Mouse (Mus musculus): ENCODE data around the gene Tnnt3. TPM values are rescaled to one million over a fixed set of nuclear protein-coding genes. Genes with fewer than 3 reads are reported as not detected.

The Tnnt3 gene
- 10 to 100 TPM in 1 of 2 experiments, under 1 TPM in 1; 0.98 to 10.9 TPM for total RNA-seq (2021)

DNA sequence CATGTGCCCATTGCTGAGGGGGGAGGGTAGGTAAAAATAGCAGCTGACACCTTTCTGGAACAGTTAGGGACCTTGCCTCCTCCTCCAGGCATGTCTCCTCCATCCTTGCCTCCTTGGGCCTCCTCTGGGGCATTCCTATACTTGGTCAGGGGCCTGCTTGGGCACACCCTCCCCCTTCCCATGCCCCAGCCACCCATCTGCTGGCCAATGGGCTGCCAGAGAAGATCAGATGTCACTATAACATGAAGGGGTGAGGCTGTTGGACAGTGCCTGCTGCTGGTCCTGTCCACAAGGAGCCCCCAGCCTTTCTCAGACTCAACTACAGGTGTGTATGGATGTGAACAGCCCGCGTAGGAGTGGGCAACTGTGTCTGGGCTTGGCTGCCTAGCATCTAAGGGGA lies at the start of gene Tnnt3:
Gene Tnnt3 (plus strand): TSS at position 262 of the 400 bp plus-strand sequence.
- DNase-seq = no peak

DNA sequence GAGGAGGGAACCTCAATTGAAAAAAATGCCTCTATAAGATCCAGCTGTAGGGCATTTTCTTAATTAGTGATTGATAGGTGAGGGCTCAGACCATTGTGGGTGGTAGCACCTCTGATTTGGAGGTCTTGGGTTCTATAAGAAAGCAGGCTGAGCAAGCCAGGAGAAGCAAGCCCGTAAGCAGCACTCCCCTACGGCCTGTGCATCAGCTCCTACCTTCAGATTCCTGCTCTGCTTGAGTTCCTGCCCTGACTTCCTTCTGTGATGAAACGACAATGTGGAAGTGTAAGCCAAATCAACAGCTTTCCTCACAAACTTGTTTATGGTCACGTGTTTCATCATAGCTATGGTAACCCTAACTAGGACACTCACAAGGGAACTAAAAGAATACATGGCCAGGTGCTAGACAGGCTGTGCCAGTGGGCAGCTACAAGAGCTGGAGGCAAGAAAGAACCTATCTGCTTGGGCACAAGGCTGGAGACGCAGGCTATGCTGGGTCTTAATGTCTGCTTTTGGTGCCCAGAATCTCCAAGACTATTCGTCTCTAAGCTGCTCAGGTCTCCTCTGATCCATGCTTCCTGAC lies 49.5 kb upstream of the Tnnt3 start:
- no peak for DNase-seq

DNA sequence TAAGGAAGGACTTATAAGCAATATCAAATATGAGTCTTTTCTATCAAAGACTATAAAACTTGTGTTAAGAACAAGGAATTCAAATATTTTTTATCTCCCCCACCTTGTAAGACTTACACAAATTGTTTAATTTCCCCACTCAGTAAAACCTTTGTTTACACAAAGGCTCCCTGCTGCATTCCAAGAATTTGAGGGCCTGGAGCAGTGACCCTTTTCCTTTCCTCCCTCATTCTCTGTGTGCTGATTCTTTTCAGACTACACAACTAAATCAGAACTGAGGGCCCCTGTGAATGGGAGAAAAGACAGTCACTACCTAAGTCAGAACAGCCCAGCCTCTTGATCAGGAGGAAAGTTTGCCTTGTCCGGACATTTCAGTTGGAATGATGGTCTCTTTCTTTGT lies 43.9 kb upstream of the Tnnt3 start:
- no peak for DNase-seq

DNA sequence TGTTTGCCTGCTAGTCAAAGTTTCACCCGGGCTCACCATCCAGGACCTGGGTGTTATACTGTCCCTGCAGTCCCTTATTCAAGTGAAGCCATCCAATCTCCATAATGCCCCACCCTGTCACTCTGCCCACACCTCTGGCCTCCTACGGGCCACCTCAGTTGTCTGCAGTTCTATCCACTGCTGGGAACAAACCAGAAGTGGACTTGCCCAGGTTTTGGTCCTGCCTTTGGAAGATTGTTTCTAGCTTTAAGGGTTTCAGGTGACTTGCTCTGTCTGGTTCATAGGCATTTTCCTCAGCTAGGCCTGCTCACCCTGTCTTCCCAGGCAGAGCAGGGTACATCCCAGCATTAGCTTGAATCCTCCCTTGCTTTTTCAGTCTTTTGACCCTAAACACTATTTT lies 43.4 kb upstream of the Tnnt3 start:
- no peak for DNase-seq

DNA sequence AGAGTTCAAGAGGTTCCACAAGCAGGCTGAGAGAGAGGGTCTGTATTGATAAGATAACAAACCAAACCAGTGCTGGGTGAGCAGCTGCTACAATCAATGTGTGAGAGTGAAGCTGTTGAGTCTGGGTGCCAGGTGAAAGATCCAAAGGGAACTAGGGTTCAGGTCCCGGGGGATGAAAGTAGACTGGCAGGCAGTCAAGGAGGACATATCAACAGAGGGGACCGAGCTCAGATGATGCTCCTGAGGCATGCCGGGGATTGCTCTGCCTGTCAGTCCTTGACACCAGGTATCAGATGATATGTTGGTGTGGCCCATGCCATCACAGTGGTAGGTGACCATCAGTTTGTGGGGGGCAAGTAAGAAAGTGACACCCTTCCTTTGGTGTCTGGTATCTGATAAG lies 41.8 kb upstream of the Tnnt3 start:
- DNase-seq = peak; percentile 36

DNA sequence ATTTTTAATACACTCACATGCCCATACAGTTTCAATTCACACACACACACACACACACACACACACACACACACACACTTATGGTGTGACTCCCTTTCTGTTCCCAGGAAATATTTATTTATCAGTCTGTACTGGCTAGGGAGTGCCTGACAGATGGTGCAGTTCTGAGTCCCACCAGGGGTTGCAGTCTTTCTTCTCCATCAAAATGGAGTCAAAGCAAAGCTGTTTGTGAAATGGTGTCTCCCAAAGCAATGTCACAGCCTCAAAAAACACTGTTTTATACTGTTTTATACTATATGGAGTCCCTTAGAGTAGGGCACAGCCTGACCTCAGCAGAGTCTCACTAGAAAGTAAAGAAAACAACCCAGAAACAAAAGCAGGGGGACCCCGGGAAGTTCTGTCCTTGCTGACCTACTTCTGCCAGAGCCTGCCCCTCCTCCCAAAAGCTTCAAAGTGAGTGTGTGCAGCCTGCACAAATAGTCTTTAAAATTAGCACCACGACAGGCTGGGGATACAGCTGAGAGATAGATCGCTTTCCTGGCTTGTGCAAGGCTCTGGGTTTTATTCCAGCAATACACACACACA lies 41.3 kb upstream of the Tnnt3 start:
- DNase-seq = peak; percentile 68

DNA sequence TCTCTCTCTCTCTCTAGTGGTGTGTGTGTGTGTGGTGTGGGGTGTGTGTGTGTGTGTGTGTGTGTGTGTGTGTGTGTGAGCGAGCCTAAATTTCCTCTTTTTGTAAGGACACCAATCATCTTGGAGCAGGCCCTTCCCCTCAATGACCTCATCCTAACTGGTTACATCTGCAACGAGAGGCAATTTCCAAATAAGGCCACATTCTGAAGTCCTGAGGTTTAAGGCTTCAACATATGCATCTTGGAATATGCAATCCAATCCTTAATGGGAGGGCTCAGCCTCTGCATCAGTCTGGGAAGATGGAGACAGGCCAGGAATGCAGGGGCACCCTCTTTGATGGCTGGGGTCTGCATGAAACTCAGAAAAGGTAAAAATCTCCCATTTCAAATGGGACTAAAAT lies 40.6 kb upstream of the Tnnt3 start:
- DNase-seq = peak; percentile 54

DNA sequence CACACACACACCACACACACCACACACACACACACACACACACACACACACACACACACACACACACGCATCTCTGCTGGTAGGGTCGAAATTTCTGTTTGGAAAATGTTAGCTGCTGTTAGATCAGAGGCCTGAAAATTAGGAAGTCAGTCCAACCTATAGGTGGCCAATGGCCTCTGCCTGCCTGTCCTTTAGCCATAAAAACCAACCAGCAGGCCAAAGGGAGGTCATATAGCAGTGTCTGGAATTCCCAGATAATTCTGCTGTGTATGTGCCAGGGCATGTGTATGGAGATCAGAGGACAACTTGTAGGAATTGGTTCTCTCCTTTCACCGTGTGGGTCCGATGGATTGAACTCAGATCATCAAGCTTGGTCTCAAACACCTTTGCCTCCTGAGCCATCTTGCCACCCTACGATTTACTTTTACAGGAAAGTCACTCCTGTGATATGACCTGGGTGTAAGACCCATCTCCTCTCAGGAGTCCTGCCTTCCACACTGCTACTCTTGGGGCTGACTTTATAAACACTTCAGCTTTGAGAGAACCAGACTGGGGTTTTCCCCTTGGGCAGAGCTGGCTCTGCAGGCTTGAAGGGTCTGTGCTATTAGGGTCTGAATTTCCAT lies 39.8 kb upstream of the Tnnt3 start:
- peak; percentile 14 for DNase-seq

DNA sequence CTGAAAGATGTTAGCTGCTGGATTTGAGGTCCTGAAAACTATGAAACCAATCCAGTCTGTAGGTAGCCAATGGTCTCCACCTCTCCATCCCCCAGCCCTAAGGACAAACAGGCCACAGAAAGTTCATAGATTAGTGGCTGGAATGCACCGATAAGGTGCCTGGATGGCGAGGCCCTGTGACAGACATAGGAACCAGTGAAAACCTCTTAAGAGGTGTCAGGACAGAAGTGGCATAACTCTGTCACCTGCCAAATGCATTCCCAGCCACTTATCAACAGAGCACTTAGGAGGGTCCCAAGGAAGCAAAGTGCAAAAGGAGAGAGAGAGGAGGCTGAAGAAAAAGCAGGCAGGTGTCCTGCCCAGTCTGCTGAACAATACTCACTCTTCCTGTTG lies 39.3 kb upstream of the Tnnt3 start:
- peak; percentile 55 for DNase-seq

DNA sequence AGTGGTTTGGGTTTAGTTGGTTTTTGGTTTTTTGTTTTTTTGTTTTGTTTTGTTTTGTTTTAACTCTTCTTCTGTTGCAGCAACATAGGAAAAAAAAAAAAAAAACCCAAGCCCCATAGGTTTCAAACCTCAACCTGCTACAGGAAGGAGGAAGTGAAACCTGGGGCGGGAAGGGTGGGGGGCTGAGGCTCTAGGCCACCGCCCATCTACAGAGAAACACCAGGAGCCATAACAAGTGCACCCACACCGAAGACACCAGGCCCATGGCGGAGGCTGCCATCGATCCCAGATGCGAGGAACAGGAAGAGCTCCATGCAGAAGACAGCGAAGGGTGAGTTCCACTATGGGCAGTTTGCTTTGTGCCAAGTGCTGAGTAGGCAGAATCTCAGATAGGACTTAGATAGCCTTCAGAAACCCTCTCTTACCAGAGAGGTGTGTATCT lies 38.0 kb upstream of the Tnnt3 start, which contains the start of gene Lsp1:
Gene Lsp1 (plus strand): TSS at position 174 of the 442 bp plus-strand sequence.
- DNase-seq = no peak

DNA sequence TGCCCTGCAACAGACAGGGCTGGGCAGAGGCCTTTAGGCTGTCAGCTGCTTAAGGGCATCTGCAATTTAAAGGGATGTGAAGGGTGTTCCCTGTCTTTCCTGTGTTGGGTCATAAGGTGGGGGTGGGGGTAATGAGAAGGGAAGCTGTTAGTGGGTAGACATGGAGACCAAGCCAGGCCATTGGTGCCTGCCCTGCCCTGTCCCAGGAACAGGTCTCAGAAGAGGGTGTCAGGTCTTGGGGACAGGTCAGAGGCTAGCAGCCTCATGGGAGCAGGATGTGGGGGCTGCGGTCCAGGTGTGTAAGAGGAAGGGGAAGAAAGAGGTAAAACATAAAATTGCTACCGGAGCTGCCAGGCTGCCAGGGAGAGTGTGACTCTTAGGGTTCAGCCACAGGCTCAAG lies 37.2 kb upstream of the Tnnt3 start:
- DNase-seq = peak; percentile 5

DNA sequence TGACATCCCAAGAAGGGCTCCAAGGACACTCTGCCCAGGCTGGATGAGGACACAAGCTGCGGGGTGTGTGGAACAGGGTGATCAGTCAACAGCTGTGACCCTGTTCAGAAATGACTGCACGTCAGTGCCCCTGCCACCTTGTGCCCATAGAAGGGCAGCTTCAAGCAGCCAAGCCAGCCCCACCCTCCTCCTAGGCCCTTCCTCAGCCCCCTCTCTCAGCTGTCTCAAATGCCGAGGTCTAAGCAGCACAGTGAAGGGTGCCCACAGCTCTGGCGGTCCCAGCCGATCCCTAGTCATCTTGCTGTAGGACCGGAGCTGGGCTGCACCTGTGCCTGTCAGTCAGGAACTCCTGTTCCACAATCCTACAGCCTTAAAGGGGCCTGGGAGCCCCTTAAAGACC lies 36.4 kb upstream of the Tnnt3 start:
- DNase-seq = peak; percentile 55

DNA sequence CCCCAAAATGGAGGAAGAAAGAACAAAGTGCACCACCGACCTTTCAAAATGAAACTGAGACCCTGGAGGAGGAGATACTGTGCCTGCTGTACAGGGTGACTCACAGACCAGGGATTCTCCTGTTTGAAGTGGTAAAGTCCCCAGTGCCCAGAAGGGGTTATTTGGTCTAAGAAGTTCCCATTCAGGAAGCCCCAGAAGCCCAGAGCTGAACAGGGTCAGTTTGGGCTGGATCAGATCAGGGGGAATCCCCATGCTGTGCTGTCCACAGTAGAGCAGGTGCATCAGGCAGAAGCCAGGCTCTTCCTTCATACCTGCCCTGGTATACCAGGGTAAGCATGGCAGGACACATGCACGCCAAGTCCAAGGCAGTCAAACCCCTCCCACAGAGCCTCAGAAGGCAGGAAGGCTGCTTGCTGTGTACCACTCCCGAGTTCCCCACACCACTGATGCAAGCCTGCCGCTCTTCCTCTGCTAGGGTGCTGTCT lies 36.0 kb upstream of the Tnnt3 start:
- peak; percentile 7 for DNase-seq

DNA sequence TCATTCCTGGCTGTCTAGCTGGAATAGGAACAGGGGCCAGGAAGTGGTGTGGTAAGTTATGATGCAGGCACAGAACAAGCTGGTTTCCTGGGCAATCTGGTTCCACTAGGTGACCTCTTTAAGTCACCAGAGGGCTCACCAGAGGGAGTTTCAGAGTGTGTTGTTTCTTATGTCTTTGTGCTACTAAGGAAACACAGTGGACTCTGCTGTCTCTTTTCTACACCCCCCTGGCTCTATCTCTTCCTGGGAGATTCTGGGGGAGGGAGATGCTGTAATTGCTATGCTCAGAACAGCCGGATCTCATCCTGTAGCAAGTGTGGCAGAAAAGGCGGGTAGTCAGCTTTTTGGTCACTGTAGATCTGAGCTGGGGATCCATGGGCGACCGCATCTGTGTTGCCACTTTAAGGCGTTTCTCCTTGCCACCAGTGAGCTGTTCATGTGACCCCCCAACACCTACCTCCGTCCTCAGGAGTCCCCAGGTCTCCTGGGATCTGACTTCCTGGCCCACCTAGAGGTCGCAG lies 28.4 kb upstream of the Tnnt3 start:
- DNase-seq = peak; percentile 32

DNA sequence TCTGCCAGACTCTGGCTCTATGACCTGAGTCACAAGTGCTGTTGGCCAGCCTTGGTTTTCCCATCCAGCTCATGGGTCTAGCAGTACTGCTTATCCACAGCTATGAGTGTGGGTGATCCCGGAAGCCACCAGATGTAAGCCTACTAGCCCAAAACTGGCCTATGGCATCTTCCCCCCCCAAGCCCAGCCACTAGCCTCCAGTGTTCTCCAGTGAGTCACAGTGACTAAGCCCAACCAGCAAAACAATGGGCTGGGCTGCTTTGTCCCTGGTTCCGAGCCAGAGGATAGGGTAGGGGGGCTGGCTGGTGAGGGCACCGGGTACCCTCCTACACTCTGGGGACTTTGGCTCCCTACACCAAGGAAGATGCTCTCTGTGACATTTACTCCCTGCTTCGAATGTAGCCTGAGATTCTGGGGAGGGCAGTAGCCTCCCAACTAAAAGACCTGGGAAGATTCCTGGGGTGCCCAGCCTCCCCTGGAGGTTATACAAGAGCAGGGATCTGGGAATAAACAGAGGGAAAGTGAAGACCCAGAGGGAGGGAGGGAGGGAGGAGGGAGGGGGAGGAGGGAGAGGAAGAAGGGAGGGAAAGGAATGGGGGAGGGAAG lies 27.7 kb upstream of the Tnnt3 start:
- peak; percentile 85 for DNase-seq

DNA sequence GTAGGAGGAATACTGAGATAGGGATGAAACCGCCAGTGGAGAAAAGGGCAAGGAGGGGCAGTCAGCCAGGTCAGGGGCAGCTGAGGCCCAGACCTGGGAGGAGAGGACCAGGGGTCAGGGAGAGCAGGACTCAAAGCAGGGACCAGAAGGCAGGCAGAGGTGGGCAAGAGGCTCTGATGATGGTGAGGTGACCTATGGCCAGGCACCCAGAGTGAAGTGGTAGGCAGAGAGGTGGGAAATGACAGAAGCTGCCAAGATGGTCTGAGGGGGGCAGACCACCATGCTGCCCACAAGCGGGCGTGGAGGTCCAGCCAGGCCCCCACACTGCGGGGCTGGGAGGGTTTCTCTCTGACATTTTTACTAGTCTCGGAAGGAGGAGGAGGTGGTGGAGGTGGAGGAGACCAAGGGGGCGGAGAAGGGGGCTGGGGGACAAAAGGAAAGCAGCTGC lies 27.2 kb upstream of the Tnnt3 start:
- no peak for DNase-seq

DNA sequence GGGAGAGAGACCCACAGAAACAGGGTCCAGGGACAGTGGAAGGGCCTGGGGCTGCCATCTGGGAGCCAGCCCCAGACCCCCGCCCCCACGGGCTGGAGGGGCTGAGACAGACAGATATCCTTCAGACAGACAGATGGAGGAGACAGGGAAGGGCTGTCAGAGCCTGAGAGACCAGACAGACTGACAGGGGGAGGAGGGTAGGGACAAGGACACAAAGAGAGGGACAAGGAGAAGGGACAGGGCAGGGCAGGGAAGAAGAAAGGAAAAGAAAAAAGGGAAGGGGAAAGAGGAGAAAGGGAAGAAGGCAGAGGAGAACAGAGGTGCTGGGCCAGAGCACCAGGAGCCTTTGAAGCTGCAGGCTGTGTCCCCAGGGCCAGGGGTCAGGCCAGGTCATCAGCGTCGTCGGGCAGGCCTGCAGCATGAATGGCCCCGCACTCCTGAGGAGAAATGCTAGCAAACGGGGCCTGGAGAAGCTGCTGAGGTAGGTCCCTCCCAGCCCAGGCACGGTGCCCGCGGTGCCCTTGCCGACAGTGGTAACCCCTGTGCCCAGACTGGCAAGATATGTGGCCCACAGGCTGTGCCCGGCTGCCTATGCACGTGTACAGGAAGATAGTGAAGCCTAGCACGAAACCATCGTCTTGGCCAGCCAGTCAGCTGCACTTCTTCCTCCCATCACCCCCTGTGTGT lies 26.6 kb upstream of the Tnnt3 start:
- DNase-seq = peak; percentile 72

DNA sequence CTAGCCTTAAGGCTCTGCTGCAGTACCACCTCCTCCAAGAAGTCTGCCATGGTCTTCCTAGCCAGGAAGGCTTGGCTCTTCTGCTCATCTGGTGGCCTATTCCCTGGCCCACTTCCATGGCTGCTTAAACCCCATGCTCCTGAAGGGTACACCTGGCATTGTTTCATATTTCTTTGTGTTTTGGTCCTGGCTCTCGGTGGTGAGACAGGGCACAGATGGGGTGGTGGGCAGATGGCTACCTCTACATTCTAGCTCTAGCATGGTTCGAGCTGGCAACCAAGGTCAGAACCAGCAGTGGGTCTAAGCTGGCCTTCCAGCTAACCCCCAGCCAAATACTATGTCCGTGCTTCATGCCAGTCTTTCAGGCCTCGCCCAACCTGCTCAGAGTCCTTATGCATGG lies 25.7 kb upstream of the Tnnt3 start:
- DNase-seq = peak; percentile 4

DNA sequence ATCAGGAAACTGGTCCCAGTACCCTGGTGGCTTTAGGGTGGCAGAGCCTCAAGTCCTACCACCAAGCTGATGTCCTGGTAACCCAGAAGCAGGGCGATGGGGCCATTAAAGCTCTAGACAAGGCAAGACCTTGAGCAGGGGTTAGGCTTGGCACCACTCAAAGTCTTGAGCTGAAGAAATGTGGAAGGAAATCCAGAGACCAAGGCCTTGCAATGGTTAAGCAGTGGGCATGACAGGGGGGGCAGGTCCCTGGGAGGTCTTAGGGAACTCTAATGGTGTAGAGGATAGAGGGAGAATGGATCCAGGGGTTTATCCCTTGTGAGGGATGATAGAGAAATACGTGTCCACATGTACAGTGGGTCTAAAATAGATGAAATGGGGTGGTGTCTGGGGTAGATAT lies 25.2 kb upstream of the Tnnt3 start:
- DNase-seq = peak; percentile 4

DNA sequence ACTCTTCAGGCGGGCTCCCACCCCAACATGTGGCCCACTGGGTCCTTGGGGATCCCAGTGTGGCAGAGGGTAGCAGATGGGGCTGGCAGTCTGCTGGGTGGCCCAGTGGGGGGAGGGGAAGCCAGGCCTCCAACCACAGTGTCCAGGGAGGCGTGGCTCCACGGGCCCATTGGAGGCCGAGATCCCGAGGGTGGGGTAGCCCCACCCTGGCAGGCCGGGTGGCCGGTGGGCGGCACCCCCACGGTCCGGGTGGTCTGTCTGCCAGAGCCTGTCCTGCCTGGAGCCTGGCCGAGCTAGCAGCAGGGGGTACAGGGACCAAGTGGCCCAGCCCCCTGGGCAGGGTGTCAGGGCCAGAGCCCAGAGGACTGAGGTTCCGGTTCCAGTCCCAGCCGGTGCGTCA lies 23.8 kb upstream of the Tnnt3 start:
- DNase-seq = peak; percentile 67

DNA sequence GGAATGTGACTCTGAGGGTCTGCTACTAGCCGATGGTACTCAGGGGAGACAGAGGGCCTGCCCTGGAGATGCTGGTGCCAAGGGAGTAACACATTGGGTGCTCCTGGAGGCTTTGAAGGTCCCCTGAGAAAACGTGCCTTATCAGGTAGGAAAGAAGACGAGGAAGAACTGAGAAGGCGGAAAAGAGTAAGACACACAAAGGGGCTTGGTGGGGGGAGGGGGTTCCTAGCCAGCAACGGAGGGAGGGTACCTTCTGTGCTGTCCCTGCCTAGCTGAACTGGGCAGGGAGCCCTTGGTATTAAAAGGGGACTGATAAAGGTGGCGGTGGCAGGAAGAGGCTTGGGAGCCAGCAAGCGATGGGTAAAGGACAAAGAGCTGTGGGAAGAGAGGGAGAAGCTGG lies 23.0 kb upstream of the Tnnt3 start:
- DNase-seq = peak; percentile 33

DNA sequence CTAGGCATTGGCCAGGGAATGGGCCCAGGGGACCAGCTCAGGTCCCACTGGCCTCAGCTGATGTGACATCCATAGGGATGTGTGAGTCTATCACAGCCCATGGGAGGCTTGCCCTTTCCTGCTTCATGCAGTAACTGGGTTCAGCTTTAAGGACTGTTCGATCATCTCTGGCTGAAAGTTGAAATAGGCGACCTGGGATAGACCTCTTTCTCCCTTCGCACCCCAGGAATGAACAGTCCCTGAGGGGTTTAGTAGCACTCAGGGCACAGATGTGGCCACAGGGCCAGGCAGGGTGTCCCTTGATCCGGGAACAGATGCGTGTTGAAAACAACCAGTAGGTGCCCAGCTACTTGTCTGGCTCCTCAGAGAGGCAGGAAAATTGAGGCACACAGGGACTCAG lies 22.4 kb upstream of the Tnnt3 start:
- DNase-seq = no peak
